Mouse (Mus musculus) cerebellum, postnatal 36 days (tissue): ENCODE measurements around the gene Tmem159.

Experiments used
- DNase-seq, 2 experiments: peaks; one replicate each; pipeline ENCODE4 v3.0.0; 2021 to 2022; ENCODE audit warnings: mixed read lengths in 2 of 2

Gene Tmem159

GRCm38 (mm10) chr7:120145191-120145590 lies 43.0 kb downstream of the Tmem159 start, which contains the start of gene Zp2:
Zp2 (minus strand) TSS chr7:120145291.
- DNase-seq: no peak

GRCm38 (mm10) chr7:120150257-120150656 lies 48.1 kb downstream of the Tmem159 start:
- no peak for DNase-seq

- DNase-seq: no peak
These were observed 48.7 kb downstream of the Tmem159 start for GRCm38 (mm10) chr7:120150898-120151297.

- no peak for DNase-seq
These were observed 54.8 kb downstream of the Tmem159 start for GRCm38 (mm10) chr7:120156841-120157409.

- DNase-seq: no peak
These were observed 55.5 kb downstream of the Tmem159 start for GRCm38 (mm10) chr7:120157575-120158061.

DNA sequence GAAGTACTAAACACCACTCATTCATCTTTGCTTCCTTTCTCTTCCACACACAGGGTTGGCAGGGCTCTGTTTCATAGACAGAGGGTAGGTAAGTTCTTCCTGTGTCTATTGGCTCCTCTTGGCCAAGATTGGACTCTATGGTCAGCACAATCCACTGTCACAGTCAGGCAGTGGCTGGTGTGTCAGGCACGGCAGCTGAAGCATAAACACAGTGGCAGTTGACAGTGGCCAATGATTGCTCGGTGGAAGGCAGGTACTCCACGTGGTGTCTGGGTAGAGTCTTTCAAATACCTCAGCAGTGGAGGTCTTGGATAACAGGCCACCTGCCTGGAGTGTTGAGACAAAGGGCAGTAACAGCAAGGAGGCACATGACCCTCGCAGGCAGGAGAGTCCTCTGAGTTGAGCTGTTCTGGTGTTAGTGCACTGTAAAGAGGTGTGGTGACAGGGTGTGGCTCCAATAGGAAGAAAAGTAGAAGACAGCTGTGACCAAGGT lies 56.0 kb downstream of the Tmem159 start:
- no peak for DNase-seq

GRCm38 (mm10) chr7:120163581-120164251 lies 61.6 kb downstream of the Tmem159 start:
- no peak for DNase-seq
